Mouse (Mus musculus) CH12.LX (cell line): ENCODE measurements around the gene Tmem129. TPM values are rescaled to one million over a fixed set of nuclear protein-coding genes. Genes with fewer than 3 reads are reported as not detected.

ENCODE experiments used
- DNase-seq: peaks from one replicate; pipeline ENCODE4 v3.0.0-alpha.2; 2013; ENCODE audit errors: extremely low read depth
- H3K27ac ChIP-seq: 2 replicates; pipeline ENCODE4 v1.5.1; 2012; ENCODE audit warnings: low read depth, mild to moderate bottlenecking, control low read depth, moderate library complexity; ENCODE audit not compliant: insufficient read depth
- H3K27me3 ChIP-seq: replicated peaks from 2 replicates; pipeline ENCODE3; 2012; ENCODE audit warnings: inconsistent platforms
- H3K36me3 ChIP-seq, 2 experiments: replicated peaks in 1 of 2; 2 replicates each; pipeline versions ENCODE3 to v1.6.1; 2012; ENCODE audit warnings: inconsistent platforms in 1 of 2, low read length in 1 of 2, mild to moderate bottlenecking in 1 of 2, mixed read lengths in 1 of 2, moderate library complexity in 1 of 2; ENCODE audit not compliant: control insufficient read depth in 1 of 2, insufficient read depth in 1 of 2
- H3K4me1 ChIP-seq, 2 experiments: 2 replicates each; pipeline ENCODE4 v1.6.1; 2012; ENCODE audit warnings: inconsistent platforms in 1 of 2, moderate library complexity in 1 of 2; ENCODE audit not compliant: insufficient read depth in 2 of 2, control insufficient read depth in 1 of 2
- H3K4me2 ChIP-seq: 2 replicates; pipeline ENCODE4 v1.6.1; 2012; ENCODE audit warnings: low read depth, mild to moderate bottlenecking, control low read depth; ENCODE audit not compliant: poor library complexity, insufficient read depth, severe bottlenecking
- H3K4me3 ChIP-seq, 3 experiments: fragments of 150-350 bp in 1 of 3; sonication (generic) in 1 of 3; replicated peaks in 1 of 3; 2 replicates each; pipeline versions ENCODE3 to v1.5.1; 2011 to 2012; ENCODE audit warnings: low read depth in 2 of 3, low read length in 2 of 3, mild to moderate bottlenecking in 2 of 3, moderate library complexity in 2 of 3, control low read depth in 1 of 3, improper control_type of control experiment in 1 of 3, inconsistent platforms in 1 of 3, mixed read lengths in 1 of 3; ENCODE audit not compliant: poor library complexity in 1 of 3
- H3K79me2 ChIP-seq: replicated peaks from 2 replicates; pipeline ENCODE4 v1.6.1; 2012; ENCODE audit warnings: mild to moderate bottlenecking, moderate library complexity; ENCODE audit not compliant: control insufficient read depth, poor library complexity, insufficient read depth, severe bottlenecking; ENCODE audit errors: extremely low read depth
- H3K9ac ChIP-seq: 2 replicates; pipeline ENCODE4 v1.6.1; 2012; ENCODE audit warnings: low read depth, mild to moderate bottlenecking, control low read depth, moderate library complexity; ENCODE audit not compliant: insufficient read depth
- H3K9me3 ChIP-seq: replicated peaks from 2 replicates; pipeline ENCODE3; 2012; ENCODE audit warnings: low read length, inconsistent platforms, mixed read lengths
- CTCF ChIP-seq, 2 experiments: IDR thresholded peaks in 1 of 2; conservative IDR thresholded peaks in 1 of 2; 2 replicates each; pipeline ENCODE4 v1.5.1; 2011 to 2012; ENCODE audit warnings: low read depth in 2 of 2, low read length in 2 of 2, improper control_type of control experiment in 1 of 2, inconsistent platforms in 1 of 2, mild to moderate bottlenecking in 1 of 2, moderate library complexity in 1 of 2
- E2F4 ChIP-seq: IDR thresholded peaks from 2 replicates; pipeline ENCODE4 v1.6.1; 2011; ENCODE audit warnings: low read depth, low read length, improper control_type of control experiment; ENCODE audit not compliant: insufficient replicate concordance
- ELF1 ChIP-seq: IDR thresholded peaks from 2 replicates; pipeline ENCODE4 v1.6.1; 2014; ENCODE audit warnings: low read depth, mild to moderate bottlenecking, inconsistent platforms, low read length, improper control_type of control experiment
- EP300 ChIP-seq: IDR thresholded peaks from 2 replicates; pipeline ENCODE4 v1.6.1; 2011; ENCODE audit warnings: low read length, improper control_type of control experiment
- GABPA ChIP-seq: IDR thresholded peaks from 2 replicates; pipeline ENCODE4 v1.6.1; 2012; ENCODE audit warnings: low read depth, low read length, improper control_type of control experiment, inconsistent platforms; ENCODE audit not compliant: insufficient replicate concordance
- IRF4 ChIP-seq: IDR thresholded peaks from 2 replicates; pipeline ENCODE4 v1.6.1; 2014; ENCODE audit warnings: low read depth, mild to moderate bottlenecking, inconsistent platforms, low read length, improper control_type of control experiment
- JUN ChIP-seq: IDR thresholded peaks from 2 replicates; pipeline ENCODE4 v1.6.1; 2011; ENCODE audit warnings: low read depth, mild to moderate bottlenecking, low read length, improper control_type of control experiment, moderate library complexity; ENCODE audit not compliant: insufficient read depth
- JUND ChIP-seq: conservative IDR thresholded peaks from 2 replicates; pipeline ENCODE4 v1.6.1; 2011; ENCODE audit warnings: low read depth, low read length, improper control_type of control experiment
- KAT2A ChIP-seq: IDR thresholded peaks from 2 replicates; pipeline ENCODE4 v1.6.1; 2012; ENCODE audit warnings: low read length, improper control_type of control experiment, inconsistent platforms; ENCODE audit not compliant: insufficient replicate concordance
- MAX ChIP-seq: IDR thresholded peaks from 2 replicates; pipeline ENCODE4 v1.6.1; 2011; ENCODE audit warnings: low read length, improper control_type of control experiment
- MEF2A ChIP-seq: IDR thresholded peaks from 2 replicates; pipeline ENCODE4 v1.6.1; 2014; ENCODE audit warnings: low read depth, mild to moderate bottlenecking, inconsistent platforms, low read length, improper control_type of control experiment, borderline replicate concordance
- MXI1 ChIP-seq: IDR thresholded peaks from 2 replicates; pipeline ENCODE4 v1.6.1; 2011; ENCODE audit warnings: mild to moderate bottlenecking, low read depth, low read length, improper control_type of control experiment
- NRF1 ChIP-seq: IDR thresholded peaks from 2 replicates; pipeline ENCODE4 v1.6.1; 2014; ENCODE audit warnings: low read depth, mild to moderate bottlenecking, inconsistent platforms, low read length, improper control_type of control experiment, moderate library complexity
- PAX5 ChIP-seq: IDR thresholded peaks from 2 replicates; pipeline ENCODE4 v1.6.1; 2012; ENCODE audit warnings: low read length, inconsistent platforms, mixed read lengths
- POLR2A ChIP-seq: IDR thresholded peaks from 2 replicates; pipeline ENCODE4 v1.6.1; 2011; ENCODE audit warnings: low read depth, mild to moderate bottlenecking, improper control_type of control experiment, low read length
- RCOR1 ChIP-seq: conservative IDR thresholded peaks from 2 replicates; pipeline ENCODE4 v1.6.1; 2012; ENCODE audit warnings: low read depth, mild to moderate bottlenecking, inconsistent platforms, low read length, improper control_type of control experiment
- SIN3A ChIP-seq: IDR thresholded peaks from 2 replicates; pipeline ENCODE4 v1.6.1; 2012; ENCODE audit warnings: low read length, improper control_type of control experiment, inconsistent platforms
- UBTF ChIP-seq: IDR thresholded peaks from 2 replicates; pipeline ENCODE4 v1.6.1; 2012; ENCODE audit warnings: low read depth, mild to moderate bottlenecking, inconsistent platforms, low read length, improper control_type of control experiment, moderate library complexity
- USF1 ChIP-seq: IDR thresholded peaks from 2 replicates; pipeline ENCODE4 v1.6.1; 2014; ENCODE audit warnings: low read depth, mild to moderate bottlenecking, inconsistent platforms, low read length, improper control_type of control experiment
- ZC3H11A ChIP-seq: IDR thresholded peaks from 2 replicates; pipeline ENCODE4 v1.6.1; 2012; ENCODE audit warnings: low read depth, mild to moderate bottlenecking, inconsistent platforms, low read length, improper control_type of control experiment
- ZKSCAN1 ChIP-seq: IDR thresholded peaks from 2 replicates; pipeline ENCODE4 v1.6.1; 2012; ENCODE audit warnings: low read depth, inconsistent platforms, low read length, improper control_type of control experiment, borderline replicate concordance
- ZNF384 ChIP-seq: IDR thresholded peaks from 2 replicates; pipeline ENCODE4 v1.6.1; 2012; ENCODE audit warnings: low read depth, low read length, improper control_type of control experiment, inconsistent platforms
- dilution Hi-C: fragments of 300-500 bp; cut with MboI; formaldehyde crosslinking; loops from 2 replicates; pipeline ENCODE4 v1.14.3; 2020; ENCODE audit warnings: low sequenced_read_pairs; ENCODE audit not compliant: extremely low pct_unique_long_range_greater_than_20kb, extremely low pct_ligation_motif_present
- in situ Hi-C: fragments of 300-500 bp; cut with MboI; formaldehyde crosslinking; loops from 3 replicates; pipeline ENCODE4 v1.14.3; 2019; ENCODE audit warnings: low sequenced_read_pairs, low pct_ligation_motif_present, low pct_unique_long_range_greater_than_20kb, mixed read lengths
- polyA plus RNA-seq: library from polyadenylated mRNA; unstranded; fragments of >175 nt; gene quantifications from 2 replicates; pipeline ENCODE4 v1.2.1, GENCODE M21; 2012; ENCODE audit warnings: low read depth; ENCODE audit not compliant: insufficient read length
- total RNA-seq, 2 experiments: library from RNA; depleted of rRNA; stranded (reverse); fragments of 300-350 nt in 1 of 2; fragments of >200 nt in 1 of 2; gene quantifications; 2 replicates each; pipeline ENCODE4 v1.2.3; 2012 to 2014

Gene Tmem129
- total and polyA plus RNA-seq, 3 experiments: 10.8 to 15.2 (median 12.7) TPM

GRCm38 (mm10) chr5:33656739-33657138 is 1.5 kb downstream of the Tmem129 start:
- Histone ChIP-seq H3K4me2 (peak overlapping the region; percentile 84), H3K4me1 (peaks cover 19 to 64% of the 10 kb centered on the region in 2 experiments)
- TF ChIP-seq JUND (no peak), IRF4 (no peak), JUN (no peak), EP300 (no peak), GABPA (no peak), E2F4 (no peak), SIN3A (no peak), MXI1 (no peak), ZNF384 (no peak), UBTF (no peak), USF1 (no peak), CTCF (conservative IDR thresholded peaks at IDR 0.05 in 1 of 2, IDR thresholded peaks at IDR 0.05 in 1 of 2; ENCODE audit: low read depth in 2 of 2, low read length in 2 of 2) (no peak), NRF1 (no peak), ZKSCAN1 (no peak)
- TF ChIP-seq, all 38 proteins: peak for 0

GRCm38 (mm10) chr5:33655251-33655840 is 2.9 kb downstream of the Tmem129 start:
- TF ChIP-seq ZC3H11A: no peak
- TF ChIP-seq PAX5: no peak
- no peak for TF ChIP-seq ELF1
- no peak for TF ChIP-seq POLR2A
- TF ChIP-seq E2F4: no peak
- TF ChIP-seq NRF1: no peak
- TF ChIP-seq MEF2A: no peak
- no peak for TF ChIP-seq ZNF384
- TF ChIP-seq KAT2A: no peak
- TF ChIP-seq GABPA: no peak
- TF ChIP-seq UBTF: no peak
- TF ChIP-seq RCOR1: no peak
- TF ChIP-seq MAX: no peak
- in situ Hi-C loops: no loop called here
- no peak overlapping the region for H3K27ac ChIP-seq
- peaks cover 52% of the 10 kb centered on the region for H3K79me2 ChIP-seq
- no peak overlapping the region for H3K4me3 ChIP-seq
- no peak overlapping the region for H3K9ac ChIP-seq
- dilution Hi-C loops: no loop called here
- H3K36me3 ChIP-seq: peaks cover 21 to 33% of the 10 kb centered on the region in 2 experiments
- peaks cover 19 to 64% of the 10 kb centered on the region in 2 experiments for H3K4me1 ChIP-seq
- H3K4me2 ChIP-seq: no peak overlapping the region
- H3K27me3 ChIP-seq: no peaks in the 10 kb centered on the region
- no peak for DNase-seq
- no peaks in the 10 kb centered on the region for H3K9me3 ChIP-seq

More at GRCm38 (mm10) chr5:33656739-33657138, 1.5 kb downstream of the Tmem129 start:
- Histone ChIP-seq H3K4me3 (peak overlapping the region; percentile 65 to 95 (median 92)), H3K27me3 (no peaks in the 10 kb centered on the region), H3K36me3 (peaks cover 30 to 45% of the 10 kb centered on the region in 2 experiments), H3K27ac (no peak overlapping the region), H3K9ac (peak overlapping the region; percentile 73), H3K9me3 (no peaks in the 10 kb centered on the region), H3K79me2 (peaks cover 47% of the 10 kb centered on the region)
- dilution Hi-C loops (no loop called here), in situ Hi-C loops (no loop called here)
- DNase-seq: no peak
